Mouse (Mus musculus) kidney, adult 9 months (tissue): ENCODE measurements at regions not wholly inside any gene's neighbourhood (a gene's known extent, or its start where the extent isn't known, plus 50 kb on each side); places are given as distances from the start of the nearest gene placed in this dataset.
A peak's percentile ranks its signal among the peaks of the same experiment; 100 is the strongest.

Experiments
- DNase-seq: peaks from one replicate; pipeline ENCODE4 v3.0.0; 2022

DNA sequence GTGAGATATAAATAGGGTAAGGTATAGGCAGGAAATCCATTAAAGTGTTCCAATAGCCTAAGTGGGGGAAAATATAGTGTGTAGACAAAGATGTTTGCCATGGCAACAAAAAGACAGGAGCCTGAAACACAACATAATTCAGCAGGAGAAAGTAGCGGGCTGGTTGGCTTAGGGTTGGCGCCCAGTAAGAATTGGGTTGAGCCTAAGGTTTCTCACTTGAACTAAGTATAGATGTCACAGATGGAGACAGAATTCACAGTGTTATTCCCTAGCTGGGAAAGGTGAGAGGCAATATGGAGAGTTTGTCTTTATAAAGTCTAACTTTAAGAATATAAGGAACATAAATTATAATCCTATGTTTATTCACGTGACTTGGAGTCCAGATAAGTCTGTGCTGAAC lies 64.8 kb upstream of the Ogfrl1 start:
- no peak for DNase-seq

DNA sequence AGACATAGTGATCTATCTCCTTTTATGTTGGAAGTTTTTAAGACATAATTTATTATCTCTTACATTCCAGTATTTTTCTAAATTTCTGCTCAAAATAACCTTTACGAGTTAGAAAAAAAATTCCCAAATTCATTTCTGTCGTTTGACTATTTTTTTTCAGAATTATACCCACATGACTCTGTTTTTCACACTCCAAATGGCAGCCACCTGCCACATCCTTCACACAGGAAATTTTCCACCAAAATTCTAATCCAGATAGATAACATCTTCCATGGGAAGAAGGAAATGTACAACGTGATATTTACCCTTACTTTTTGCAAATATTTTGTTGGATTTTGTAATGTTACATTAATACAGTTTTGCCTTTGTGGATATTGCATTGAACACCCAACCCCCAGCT lies 66.5 kb upstream of the Ogfrl1 start:
- no peak for DNase-seq

DNA sequence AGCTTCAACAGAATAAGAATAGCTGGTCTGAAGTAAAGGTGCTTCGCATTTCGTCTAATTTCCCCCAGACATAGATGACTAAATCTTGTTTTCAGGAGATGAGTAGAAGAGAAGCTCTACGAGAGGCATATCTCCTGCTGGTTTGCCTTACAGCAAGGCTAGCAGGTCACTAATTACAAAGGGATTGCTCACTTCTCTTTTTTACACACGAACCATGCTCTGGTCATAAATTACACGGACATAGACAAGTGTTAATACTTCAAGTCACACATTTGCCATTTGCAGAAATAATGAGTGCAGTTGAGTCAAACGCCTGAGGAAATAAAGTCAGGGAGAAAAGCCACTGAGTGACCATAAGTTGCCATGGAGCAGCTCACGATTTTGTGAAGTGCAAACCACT lies 68.8 kb upstream of the Ogfrl1 start:
- DNase-seq, result no peak

DNA sequence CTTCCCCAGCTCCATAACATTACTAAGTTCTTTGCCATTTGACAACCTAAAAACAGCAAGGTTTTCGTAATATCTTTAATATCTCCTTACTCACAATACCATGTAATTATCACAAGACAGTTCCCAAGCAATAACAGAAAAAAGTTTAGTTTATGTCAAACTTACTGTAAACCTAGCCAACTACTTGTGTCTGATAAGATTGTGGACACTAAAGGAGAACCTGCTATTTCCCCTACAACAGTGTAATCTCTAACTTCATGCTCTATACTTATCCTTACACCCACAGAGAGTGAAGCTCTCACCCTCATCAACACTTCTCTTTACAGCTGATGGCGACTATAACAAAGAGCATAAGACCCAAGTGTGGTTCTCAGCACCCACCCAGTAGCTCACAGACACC lies 69.8 kb upstream of the Ogfrl1 start:
- no peak for DNase-seq

DNA sequence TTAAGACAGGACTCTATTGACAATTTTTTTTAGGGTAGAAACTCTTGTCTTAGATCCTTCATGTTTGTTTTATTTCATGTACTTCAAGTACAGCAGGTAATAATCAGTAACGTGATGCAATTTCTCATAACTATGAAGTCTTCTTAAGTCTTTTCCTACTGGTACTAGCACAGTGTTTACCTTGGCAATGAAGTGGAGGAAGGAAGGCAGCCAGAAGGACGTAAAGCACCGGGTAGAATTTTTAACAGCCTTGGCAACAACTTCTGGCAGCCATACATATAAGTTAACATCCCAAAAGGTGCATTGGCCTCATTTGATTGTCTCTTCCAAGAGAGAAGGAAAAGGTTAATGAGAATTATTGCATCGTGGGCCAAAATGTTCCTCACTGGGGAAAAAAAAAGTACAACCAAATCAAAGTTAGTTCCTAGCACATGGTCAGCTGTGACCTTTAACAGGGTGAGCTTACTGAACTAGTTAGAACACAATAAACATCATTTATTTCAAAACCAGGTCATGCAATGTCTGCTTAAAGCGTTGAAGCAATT lies 83.3 kb upstream of the Ogfrl1 start:
- no peak for DNase-seq

DNA sequence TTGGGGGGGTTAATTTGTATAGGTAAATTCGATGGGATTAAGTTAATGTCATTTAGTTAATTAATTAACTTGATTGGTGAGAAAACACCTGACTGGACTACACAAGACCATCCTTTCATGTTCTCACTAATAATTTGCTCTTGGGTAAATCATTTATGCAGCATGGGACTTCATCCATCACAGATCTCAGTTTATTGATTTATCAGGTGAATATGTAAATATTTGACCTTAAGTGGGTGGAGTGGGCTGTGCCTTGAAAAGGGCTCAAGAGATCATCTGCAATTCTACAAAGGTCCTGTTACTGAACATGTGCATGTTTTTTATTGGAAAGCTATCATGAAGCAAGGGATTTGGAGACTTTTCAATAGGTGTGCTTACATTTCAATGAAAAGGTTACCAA lies 87.0 kb upstream of the Ogfrl1 start:
- DNase-seq, result peak; percentile 61

DNA sequence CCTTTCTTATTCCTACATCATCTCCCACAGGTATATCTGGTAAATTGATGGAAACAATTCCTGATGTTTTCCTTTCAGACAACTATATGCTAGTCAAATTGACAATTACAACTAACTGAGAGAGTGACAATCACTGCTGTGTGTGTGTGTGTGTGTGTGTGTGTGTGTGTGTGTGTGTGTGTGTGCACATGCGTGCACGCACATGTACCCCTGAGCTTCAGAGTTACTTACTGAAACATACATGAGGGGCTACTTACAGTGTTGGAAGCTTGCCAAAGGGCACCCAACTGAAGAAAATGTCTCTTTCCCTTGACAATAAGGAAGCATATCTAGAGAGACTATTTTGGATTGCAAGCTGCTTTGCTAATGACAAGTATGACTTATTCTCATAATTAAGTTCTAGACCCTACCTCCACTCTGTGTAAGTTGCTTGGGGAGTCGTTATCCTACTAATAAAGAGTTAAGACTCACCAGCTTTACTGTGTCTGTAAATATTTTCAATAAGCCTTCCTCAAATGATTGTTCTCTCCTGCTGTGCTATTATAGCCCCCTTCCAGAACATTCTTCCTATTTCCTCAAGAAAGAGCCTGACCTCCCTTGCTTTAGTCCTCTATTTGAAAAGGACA lies 87.7 kb upstream of the Ogfrl1 start:
- DNase-seq, result no peak

DNA sequence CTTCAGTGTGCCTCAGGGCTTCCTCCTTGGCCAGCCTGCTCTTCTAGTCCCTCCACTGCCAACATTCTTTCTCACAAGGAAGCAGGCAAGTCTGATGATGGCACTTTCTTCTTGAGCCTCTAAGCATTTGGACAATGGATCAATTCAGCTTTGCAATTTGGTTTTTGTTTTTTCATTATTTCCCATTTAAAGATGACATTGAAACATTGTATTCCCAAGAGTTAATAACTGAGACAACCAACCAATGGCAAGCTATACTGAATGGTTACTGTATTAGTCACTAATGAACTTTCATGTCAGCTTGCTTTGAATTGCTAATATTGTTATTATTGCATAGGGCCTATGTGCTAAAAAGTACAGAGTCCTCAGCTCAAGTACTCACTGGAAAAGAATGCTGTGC lies 89.5 kb upstream of the Ogfrl1 start:
- DNase-seq, result no peak

DNA sequence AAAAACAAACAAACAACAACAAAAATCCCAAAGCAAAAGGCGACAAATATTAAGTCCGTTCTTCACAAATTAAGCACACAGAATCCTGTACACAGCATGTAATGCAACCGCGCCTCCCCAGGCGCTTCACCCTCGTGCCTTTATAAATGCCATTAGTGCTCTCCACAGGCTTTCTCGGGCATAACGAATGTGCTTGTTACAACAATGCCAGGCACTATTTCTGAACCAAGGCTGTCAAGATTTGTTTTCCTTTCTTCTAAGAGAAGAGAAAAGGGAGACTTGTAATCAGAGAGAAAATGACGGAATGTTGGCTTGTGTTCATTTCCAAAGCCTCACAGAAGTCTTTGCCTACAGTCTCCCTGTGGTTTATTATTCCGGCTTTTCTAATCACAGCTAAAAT lies 93.1 kb upstream of the Ogfrl1 start:
- DNase-seq, result no peak

DNA sequence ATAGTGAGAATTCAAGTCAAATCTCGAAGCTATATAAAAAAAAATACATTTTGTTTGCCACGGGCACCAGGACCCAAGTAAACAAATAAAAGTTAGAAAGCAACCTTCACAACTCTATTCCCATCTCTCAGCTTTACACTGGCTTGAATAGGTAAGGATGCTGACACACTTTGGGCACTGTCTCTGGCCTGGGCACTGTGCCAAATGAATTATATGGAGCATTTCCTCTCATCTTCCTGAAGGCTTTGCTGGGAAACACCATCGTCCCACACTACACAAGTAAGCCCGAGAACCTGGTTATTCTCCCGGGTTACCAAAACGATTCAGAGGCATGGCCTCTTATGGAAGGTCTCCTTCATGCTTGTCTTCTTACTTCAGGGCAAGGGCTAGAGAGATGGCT lies 93.5 kb upstream of the Ogfrl1 start:
- DNase-seq, result no peak

DNA sequence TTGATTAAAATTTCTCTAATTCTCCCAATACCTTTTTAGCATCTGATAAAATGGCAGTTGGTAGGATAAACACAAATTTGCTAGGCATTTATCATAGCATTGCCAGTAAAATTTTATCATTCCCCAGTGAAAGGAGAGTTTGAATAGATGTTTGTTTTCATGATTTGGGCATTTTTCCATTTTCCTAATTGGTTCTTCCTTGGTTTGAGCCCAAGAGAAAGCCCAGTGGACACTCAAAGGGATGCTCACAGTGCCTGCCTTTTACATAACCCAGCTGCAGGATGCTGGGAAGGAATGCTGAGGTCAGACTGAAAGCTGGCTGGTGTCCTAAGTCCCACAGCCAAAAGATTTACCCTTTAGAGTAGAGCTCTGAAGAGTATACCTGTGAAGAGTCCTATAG lies 95.4 kb upstream of the Ogfrl1 start:
- no peak for DNase-seq

DNA sequence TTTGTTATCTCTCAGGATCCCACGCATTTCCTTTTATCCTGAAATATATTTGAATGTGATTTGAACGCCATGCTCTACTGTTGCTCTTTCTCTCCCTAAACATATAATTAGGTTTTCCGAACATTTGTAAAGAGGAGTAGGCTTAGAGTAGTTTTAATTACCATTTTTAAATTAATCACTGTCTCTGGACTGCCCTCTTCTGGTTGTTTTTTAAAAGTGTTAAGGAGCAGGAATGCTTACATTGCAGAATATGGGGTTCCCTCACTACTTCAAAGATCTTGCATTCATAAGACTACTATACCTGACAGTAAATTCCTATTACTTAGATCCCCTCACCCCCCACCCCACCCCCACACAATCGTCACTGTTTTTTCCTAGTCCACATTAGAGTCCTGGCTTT lies 97.8 kb upstream of the Ogfrl1 start:
- DNase-seq, result peak; percentile 29

DNA sequence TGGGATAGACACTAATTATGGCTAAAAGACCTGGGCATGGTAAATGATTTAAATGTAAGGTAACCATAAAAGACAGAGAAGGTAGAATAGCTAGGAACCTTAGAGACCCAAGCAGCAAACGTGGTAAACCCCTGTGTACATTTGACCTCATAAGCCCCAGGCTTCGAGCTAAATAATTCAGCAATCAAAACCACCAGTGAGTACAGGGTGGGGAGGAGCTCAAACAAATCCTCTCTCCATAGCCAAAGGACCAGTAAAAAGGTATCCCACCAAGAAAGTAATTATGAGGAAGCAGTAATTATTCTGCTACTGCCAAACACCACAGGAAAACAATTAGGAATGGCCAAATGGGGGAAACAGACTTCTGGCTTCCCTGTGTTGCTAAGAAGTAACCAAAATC lies 122.5 kb upstream of the Ogfrl1 start:
- no peak for DNase-seq

DNA sequence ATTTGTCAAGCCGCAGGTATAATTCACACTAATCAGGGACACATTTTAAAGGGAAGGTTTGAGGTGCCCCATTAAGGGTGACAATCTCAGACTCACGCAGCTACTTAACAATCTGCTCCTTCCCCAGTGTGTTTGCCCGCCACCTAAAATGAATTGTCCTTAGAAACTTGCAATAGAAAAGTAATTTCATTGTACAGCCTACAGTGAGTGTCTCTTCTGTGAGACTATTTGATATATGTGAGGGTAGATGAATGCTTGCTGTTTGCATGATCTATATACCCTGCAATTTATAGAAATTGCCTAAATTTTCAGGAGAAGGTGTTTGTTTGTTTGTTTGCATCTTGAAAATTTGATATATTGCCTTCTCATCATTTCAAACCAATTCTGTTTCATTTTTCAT lies 135.1 kb upstream of the Ogfrl1 start:
- DNase-seq, result no peak

DNA sequence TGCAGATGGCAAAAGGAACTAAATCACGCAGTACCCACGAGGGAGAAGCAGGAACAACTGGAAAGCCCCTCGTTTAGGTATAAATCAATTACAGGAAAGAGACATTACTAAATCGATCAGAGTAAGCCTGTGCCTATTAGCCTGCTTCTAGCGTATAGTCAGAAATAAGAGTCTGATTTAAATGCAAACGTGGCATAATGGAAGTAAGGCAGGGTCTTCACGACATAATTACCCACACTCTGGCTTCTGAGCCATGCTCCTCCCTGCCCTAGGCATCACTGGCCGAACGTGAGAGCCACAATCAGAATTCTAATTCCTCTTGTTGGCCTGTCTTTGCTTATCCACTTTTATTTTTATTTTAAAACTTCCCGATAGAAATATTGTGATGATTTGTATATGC lies 139.0 kb upstream of the Ogfrl1 start:
- no peak for DNase-seq

DNA sequence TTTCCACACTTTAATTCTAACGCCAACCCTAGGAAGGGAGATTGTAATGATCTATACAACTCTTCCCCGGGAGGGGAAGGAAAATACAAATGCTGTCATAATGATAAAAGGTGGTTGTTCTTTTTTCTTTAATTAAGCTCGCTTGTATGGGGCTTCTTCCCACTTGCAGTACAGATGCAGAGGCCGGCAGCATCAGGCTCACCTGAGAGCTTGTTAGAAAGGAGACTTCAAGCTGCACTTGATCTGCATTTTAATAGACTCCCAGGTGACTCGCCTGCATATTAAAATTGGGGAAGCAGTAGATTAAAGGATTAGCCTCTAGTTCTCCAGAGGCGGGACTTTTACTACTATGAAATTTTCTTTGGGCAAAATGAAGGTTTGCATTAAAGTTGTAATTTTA lies 140.8 kb upstream of the Ogfrl1 start:
- no peak for DNase-seq

DNA sequence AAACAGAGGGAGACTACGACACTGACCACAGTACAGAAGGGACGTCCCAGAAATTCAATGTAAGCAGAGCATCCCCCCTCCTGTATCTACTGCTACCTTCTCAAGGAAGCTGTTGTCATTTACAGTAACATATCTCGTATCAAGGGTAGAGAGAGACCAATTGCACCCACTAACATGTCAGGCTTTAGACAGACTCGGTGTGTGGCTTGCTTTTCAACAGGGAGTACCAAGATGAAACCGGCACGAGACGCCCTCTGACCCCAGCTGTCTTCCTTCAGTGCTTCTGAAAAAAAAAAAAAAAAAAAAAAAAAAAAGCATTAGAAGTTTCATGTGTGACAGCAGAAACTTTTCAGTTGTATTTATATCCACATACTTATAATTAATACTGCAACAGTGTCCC lies 143.0 kb upstream of the Ogfrl1 start:
- peak; percentile 2 for DNase-seq

DNA sequence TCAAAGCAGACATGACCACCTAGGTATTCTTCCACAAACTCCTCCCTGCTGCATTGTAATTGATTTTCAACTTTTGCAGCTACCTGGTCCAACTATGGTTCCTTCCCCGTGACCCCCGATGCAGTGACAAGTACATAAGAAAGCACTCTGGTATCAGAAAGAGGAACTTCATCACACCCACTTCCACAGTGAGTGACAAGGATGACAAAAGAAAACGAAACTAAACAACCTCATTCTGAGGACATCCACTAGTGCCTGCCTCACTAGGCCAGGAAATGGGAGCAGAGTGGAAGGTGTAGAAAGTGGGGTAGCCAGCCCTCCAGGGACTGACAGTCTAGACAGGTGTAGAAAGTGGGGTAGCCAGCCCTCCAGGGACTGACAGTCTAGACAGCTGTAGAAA lies 158.2 kb upstream of the Ogfrl1 start:
- no peak for DNase-seq

DNA sequence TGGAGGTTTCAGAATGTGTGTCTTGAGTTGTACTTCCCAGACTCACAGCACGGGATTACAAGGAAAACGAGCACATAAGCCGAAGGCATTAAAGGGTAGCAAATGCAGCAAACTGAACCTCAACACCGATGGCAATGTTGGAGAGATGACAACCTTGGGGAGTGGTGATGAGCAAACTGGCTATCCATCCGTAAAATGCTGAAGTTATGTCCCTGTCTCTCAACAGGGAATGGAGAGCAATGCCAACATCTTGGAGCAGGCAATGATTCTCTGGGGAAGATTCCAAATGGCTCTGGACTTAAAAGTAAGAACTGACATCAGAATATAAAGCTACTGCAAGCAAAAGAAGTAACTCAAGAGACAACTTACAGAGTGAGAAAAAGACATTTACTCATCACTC lies 170.5 kb upstream of the Ogfrl1 start:
- DNase-seq, result no peak

DNA sequence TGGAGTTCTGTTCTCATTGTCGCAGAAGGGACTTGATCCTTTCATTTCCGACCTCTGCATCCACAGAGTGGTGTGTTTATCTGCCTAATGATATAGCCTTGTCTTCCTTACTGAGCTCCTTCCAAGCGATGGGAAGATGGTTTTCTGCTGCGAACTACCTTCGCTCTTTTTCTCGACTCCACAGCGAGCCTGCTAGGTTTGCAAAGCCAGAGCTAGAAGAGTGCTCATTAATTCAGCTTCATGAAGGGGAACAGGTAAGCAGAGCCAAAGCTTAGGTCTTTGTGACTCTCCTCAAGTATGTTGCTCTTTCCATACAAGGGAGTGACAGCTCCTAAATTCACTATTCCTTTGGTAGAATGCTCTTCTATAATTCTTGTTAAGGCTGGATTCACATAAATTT lies 176.9 kb upstream of the Ogfrl1 start:
- no peak for DNase-seq

DNA sequence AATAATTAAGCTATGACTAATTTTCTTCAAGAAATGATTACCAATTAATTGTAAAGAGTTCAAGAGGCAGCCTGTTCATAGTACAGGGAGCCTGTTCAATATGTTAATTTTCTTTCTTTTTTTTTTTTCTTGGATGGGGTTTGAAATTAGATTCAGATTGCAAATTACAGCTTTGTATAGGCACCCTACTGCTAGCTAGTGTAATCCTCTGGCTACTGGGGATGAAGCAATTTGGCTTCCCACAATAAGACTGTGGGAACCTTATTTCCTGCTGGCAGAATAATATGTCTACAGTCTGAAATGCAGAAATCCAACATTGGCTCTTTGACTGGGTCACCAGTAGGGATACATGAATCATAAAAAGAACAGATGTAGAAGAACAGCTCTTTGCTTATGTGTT lies 177.4 kb upstream of the Ogfrl1 start:
- DNase-seq, result no peak

DNA sequence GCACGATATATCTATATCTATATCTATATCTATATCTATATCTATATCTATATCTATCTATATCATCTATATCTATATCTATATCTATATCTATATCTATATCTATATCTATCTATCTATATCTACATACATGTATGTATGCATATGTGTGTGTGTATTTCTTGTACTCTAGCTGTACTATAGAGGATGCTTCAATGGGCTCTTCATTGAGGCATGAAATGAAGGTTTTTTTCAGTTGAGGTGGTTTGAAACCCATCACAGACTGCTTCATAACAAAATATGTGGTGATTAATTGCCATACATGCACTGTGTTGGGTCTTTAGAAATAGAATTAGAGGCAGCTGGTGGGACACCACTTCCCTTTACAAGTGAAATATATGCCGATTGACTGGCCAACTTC lies 177.9 kb upstream of the Ogfrl1 start:
- no peak for DNase-seq

DNA sequence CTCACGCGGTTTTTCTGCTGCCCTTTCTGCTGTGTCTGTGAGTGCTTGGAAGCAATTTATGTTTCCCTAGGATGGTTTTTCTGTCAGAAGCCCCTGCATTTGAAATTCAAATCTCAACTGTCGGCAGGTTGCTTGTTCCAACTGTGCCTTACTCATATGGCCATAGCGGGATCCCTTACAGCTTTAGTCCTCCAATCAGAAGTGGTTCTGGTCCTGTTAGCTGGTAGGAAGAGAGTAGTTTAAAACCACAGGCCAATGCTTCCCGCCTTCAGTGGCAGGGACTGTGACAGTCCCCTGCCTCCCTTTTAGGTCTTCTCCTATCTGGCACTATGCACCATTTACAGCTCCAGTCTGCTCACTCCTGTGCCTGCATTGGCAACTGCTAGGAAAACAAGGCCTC lies 178.6 kb upstream of the Ogfrl1 start:
- no peak for DNase-seq

DNA sequence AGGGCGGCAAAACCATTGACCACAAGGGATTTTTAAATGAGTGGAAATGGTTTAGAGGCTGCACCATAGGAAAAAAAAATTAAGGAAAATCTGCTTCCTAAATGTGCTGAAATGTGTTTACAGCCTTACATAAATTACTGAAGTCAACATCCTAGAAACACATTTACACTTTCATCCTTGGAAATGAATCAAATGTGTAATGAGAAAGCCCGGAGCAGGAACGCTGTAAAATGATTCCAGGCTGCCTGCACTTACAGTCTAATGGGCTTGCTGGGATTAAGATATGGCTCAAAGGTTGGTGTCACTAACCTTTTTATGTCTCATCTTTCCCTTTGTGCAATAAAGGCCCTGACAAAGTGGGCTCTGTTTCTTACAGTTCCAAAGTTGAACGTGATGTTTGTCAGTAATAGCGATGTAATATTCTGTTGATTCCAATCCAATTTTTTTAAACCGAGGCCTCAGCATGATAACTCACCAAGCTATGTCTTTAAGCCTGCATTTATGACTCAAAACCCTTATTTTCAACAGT lies 172.1 kb upstream of the B3gat2 start:
- no peak for DNase-seq

DNA sequence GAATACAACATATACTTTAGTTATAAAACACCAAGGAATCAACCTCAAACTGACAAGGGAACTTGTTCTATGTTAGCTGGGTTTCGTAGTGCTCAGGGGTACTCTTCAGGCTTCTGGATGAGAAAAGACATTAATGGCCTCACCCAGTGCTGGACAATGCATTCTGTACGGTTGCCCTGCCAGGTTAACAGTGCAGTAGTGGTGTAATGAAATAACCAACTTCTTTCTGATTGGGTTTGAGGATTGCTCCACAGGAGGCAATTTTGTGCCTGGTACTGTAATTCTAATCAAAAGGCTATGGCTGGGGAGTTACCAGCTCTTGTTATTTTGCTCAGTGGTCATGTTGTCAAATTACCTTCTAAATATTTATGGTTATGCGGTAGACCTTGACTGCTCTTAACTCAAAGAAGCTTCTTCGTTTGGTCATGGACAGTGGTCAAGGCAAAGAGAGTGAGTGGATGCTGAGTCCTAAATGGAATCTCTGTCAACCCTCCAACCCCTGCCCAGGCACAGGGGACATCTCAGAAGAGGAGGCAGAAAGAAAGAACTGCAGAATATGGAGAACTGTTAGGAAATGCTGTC lies 158.8 kb upstream of the B3gat2 start:
- no peak for DNase-seq
